Mouse (Mus musculus) megakaryocyte, embryonic 14.5 days (primary cell): ENCODE measurements around the gene Rbm47.

Source experiments
- FLI1 ChIP-seq: IDR thresholded peaks from 2 replicates; pipeline ENCODE4 v1.6.1; 2012; ENCODE audit warnings: low read length, inconsistent platforms, mixed read lengths
- GATA1 ChIP-seq: IDR thresholded peaks from 3 replicates; pipeline ENCODE4 v1.6.1; 2012; ENCODE audit warnings: mixed read lengths, low read length, inconsistent platforms, borderline replicate concordance

- no peak for TF ChIP-seq GATA1
- no peak for TF ChIP-seq FLI1
Measured at GRCm38 (mm10) chr5:66082229-66082572, 90.7 kb downstream of the Rbm47 start.
